Mouse (Mus musculus) layer of hippocampus, postnatal 10 days (tissue): ENCODE measurements around the gene Tmem104. TPM values are rescaled to one million over a fixed set of nuclear protein-coding genes. Genes with fewer than 3 reads are reported as not detected.

Source experiments
- microRNA-seq, 2 experiments: library from miRNA; unstranded; fragments of <30 nt; microRNA quantifications; one replicate each; pipeline ENCODE4 v1.2.0; 2021
- total RNA-seq, 2 experiments: library from RNA; stranded (reverse); gene quantifications; 2 replicates each; pipeline ENCODE4 v1.2.3; 2021

Gene Tmem104
- total RNA-seq, 2 experiments from 2014 or later: 15.1 to 20.2 TPM

Small RNA genes within 50 kb of the gene (microRNA-seq; reads per million reads assigned to microRNA genes)
- 0 reads per million in 2 experiments for gene Gm25837

Other genes with a start within 250 kb of the Tmem104 start
- gene Cd300c, start 218.3 kb upstream of the Tmem104 start, total RNA-seq: not detected
- under 1 TPM in 1 of 2 experiments, not detected in 1; 0.11 TPM for gene Cd300ld, start 197.6 kb upstream of the Tmem104 start, total RNA-seq
- 1 to 10 TPM; 2.5 to 3.5 TPM for gene Cd300c2, start 185.6 kb upstream of the Tmem104 start, total RNA-seq
- not detected for gene Cd300ld2, start 171.3 kb upstream of the Tmem104 start, total RNA-seq
- not detected for gene Cd300ld4, start 160.5 kb upstream of the Tmem104 start, total RNA-seq
- 1 to 10 TPM; 2.5 to 2.6 TPM for gene Cd300ld5, start 149.7 kb upstream of the Tmem104 start, total RNA-seq
- not detected for gene Cd300ld3, start 139.1 kb upstream of the Tmem104 start, total RNA-seq
- gene Cd300e, start 125.3 kb upstream of the Tmem104 start, total RNA-seq: not detected
- 1 to 10 TPM in 1 of 2 experiments, under 1 TPM in 1; 0.91 to 1.6 TPM for gene Rab37, start 96.1 kb upstream of the Tmem104 start, total RNA-seq
- under 1 TPM; 0.27 to 0.50 TPM for gene Cd300lf, start 53.5 kb upstream of the Tmem104 start, total RNA-seq
- 10 to 100 TPM; 70.4 to 78.0 TPM for gene Slc9a3r1, start 24.1 kb upstream of the Tmem104 start, total RNA-seq
- gene Nat9, start 372 bp downstream of the Tmem104 start, total RNA-seq: 10 to 100 TPM; 15.8 to 17.6 TPM
- gene Grin2c, start 79.8 kb downstream of the Tmem104 start, total RNA-seq: 10 to 100 TPM; 28.6 to 31.9 TPM
- 10 to 100 TPM; 22.5 to 23.0 TPM for gene Fdxr, start 89.6 kb downstream of the Tmem104 start, total RNA-seq
- gene Fads6, start 110.2 kb downstream of the Tmem104 start, total RNA-seq: 1 to 10 TPM; 7.6 to 8.1 TPM
- gene Otop2, start 119.7 kb downstream of the Tmem104 start, total RNA-seq: not detected
- under 1 TPM; 0.14 to 0.16 TPM for gene Ush1g, start 134.6 kb downstream of the Tmem104 start, total RNA-seq
- gene Otop3, start 147.2 kb downstream of the Tmem104 start, total RNA-seq: under 1 TPM; 0.45 to 0.53 TPM
- 10 to 100 TPM; 78.0 to 79.3 TPM for gene Hid1, start 180.3 kb downstream of the Tmem104 start, total RNA-seq
- gene Cdr2l, start 194.4 kb downstream of the Tmem104 start, total RNA-seq: 10 to 100 TPM; 18.4 to 19.1 TPM
- gene Mrpl58, start 216.3 kb downstream of the Tmem104 start, total RNA-seq: 10 to 100 TPM; 86.3 to 96.3 TPM
- 100 to 1,000 TPM; 406 to 440 TPM for gene Atp5h, start 232.5 kb downstream of the Tmem104 start, total RNA-seq
- 10 to 100 TPM; 57.6 to 66.7 TPM for gene Kctd2, start 232.6 kb downstream of the Tmem104 start, total RNA-seq